Mouse (Mus musculus): ENCODE measurements around the gene Dnajb6. TPM values are rescaled to one million over a fixed set of nuclear protein-coding genes. Genes with fewer than 3 reads are reported as not detected.
"Not testable (repeated sequence)": the region's sequence is repeated elsewhere in the genome, so short reads cannot be mapped to it uniquely, and the experiment has no call there.

The Dnajb6 gene
- total RNA-seq, 2 experiments from 2014 or later = 157 to 169 TPM

DNA sequence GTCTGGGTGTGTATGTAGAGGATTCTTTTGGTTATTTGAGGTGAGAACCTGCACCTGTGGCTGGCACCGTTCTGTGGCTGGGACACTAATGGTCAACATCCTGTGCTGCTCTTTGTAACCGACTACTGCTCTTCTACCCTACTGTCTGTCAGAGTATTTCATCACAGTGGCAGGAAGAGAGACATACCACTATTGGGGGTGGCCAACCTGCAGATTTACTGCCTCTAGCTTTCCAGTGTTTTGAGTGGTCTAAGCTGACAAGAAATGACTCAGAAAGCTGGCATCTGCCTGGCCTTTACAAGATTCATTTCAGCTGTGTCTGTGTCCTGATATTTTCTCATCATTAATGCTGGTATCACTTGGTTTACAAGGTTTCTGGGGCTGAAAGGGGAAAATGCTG is 36.5 kb downstream of the Dnajb6 start:
- no peak for TF ChIP-seq CTCF (IDR thresholded peaks at IDR 0.05)
- H3K4me3 ChIP-seq = no peak overlapping the region
- intact Hi-C loops (cut with DNase I) = no loop called here
- no peak overlapping the region for H3K27ac ChIP-seq
- DNase-seq (ENCODE audit: extremely low spot score in 1 of 2, low spot score in 2 of 2) = no peak

DNA sequence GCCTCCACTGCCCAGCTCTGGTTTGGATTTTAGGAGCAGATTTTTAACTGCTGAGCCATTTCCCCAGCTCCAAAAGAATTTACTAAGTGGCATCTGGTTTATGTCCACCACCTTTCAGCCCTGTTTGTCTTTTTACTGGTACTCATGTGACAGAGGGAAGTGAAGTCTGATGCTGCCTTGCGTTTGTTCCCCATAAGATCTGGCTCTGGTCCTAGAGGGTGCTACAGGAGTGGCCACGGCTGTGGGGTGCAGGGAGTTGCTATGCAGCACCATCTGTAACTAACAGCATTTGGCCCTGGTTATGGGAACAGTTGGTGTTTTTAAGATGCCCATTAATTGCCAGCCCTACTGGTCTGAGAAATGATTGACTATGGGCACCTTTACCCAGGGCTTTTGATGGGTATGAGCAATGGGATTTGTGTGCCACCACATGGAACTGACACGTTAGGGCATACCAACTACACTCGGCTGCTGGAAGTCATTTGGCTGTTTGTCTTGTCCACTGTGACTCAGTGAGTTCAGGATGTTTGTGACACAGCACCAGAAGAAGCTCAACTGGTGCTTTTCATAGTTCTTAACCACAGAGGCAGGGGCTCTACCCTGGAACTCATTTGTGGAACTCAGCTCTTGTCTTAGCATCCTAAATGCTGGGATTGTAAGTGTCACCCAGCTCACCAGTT is 37.3 kb downstream of the Dnajb6 start:
- intact Hi-C loops (cut with DNase I) = no loop called here
- Histone ChIP-seq H3K27ac (no peak overlapping the region), H3K4me3 (no peak overlapping the region)
- no peak for TF ChIP-seq CTCF (IDR thresholded peaks at IDR 0.05)
- no peak for DNase-seq (ENCODE audit: extremely low spot score in 1 of 2, low spot score in 2 of 2)

DNA sequence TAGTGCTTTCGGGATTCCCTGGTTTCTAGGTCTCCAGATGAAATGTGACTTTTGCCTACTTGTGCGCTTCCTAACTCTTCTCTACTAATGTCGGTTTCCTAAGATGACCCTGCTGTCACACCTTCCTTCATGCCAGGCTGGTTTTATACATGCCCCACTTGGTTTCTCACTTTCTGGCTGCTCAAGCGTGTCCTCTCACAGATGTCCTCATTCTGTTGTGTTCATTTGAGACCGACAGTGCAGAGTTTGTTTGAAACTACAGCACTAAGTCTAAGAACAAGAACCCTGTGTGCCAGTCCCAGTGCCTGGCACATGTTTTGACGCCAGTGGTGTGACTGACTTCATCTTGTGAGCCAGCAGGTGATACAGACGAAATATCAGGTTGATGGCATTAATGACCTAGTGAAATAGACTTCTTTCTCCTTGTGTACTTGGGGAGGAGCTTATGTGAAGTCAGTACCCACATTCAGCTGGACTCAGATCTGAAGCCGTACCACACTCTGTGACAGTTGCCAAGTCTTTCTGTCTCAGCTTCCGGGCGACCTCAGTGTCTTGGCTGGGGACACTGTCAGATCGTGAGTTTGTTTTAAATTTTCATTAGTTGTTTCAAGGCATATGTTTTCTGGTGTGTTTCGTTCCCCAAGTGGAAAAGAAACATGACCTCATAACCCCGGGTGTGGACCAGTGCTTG is 38.1 kb downstream of the Dnajb6 start:
- no peak for TF ChIP-seq CTCF (IDR thresholded peaks at IDR 0.05)
- intact Hi-C loops (cut with DNase I) = no loop called here
- H3K27ac ChIP-seq = no peak overlapping the region
- H3K4me3 ChIP-seq = no peak overlapping the region
- no peak for DNase-seq (ENCODE audit: extremely low spot score in 1 of 2, low spot score in 2 of 2)

DNA sequence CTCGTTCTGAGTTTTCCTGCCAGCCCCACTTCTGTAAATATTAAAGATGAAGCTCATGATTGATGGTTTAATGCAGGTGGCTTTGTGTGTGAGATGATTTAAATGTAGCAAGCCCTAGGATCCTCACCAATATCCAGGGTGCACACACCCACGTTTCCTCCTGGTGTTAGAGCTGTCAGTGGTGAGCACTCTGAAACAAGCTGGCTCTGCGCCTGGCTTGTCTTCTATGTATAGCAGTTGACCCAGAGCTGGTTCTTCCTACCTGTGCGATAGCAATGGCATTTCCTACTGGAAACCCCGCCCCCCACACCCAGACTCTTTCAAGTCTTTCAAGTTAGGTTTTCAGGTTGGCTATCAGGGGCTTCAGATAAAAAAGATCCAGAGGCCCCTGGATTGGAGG is 39.9 kb downstream of the Dnajb6 start:
- Histone ChIP-seq H3K4me3 (no peak overlapping the region), H3K27ac (no peak overlapping the region)
- TF ChIP-seq CTCF (IDR thresholded peaks at IDR 0.05) = no peak
- peak; percentile 31 to 32 for DNase-seq (ENCODE audit: extremely low spot score in 1 of 2, low spot score in 2 of 2)
- intact Hi-C loops (cut with DNase I) = no loop called here

DNA sequence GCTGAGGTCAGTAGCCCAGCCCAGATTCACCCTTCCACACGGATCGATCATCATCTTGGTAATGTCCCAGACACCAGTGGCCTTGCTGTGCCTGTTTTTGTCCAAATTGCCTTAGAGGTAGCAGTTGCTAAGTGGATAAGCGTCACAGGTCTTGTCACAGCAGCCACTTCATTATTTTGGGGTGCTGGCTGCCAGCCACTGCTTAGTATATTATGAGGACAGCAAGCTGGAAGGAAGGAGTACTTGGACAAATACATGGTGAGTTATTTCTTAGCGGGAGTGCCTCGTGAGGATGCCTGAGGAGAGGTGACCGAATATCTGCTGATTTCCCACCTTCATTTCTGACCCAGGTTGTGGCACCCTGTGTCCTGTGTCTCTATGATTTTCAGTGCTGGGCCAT is 42.5 kb downstream of the Dnajb6 start:
- intact Hi-C loops (cut with DNase I) = no loop called here
- no peak for DNase-seq (ENCODE audit: extremely low spot score in 1 of 2, low spot score in 2 of 2)
- H3K27ac ChIP-seq = no peak overlapping the region
- TF ChIP-seq CTCF (IDR thresholded peaks at IDR 0.05) = no peak
- H3K4me3 ChIP-seq = no peak overlapping the region

DNA sequence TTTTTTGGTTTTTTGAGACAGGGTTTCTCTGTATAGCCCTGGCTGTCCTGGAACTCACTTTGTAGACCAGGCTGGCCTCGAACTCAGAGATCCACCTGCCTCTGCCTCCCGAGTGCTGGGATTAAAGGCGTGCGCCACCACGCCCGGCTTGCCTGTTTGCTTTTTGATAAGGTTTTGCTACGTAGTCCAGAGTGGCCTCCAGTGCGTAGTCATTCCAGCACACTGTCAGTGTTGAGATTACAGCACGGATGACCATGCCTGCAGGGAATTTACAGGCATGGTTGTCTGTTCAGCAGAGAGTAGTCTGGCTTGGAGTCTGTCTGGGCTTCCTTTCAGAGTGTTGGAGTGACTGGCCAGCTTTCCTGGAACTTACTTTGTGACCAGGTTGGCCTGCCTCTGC is 44.2 kb downstream of the Dnajb6 start:
- DNase-seq (ENCODE audit: extremely low spot score in 1 of 2, low spot score in 2 of 2) = not testable (repeated sequence)

DNA sequence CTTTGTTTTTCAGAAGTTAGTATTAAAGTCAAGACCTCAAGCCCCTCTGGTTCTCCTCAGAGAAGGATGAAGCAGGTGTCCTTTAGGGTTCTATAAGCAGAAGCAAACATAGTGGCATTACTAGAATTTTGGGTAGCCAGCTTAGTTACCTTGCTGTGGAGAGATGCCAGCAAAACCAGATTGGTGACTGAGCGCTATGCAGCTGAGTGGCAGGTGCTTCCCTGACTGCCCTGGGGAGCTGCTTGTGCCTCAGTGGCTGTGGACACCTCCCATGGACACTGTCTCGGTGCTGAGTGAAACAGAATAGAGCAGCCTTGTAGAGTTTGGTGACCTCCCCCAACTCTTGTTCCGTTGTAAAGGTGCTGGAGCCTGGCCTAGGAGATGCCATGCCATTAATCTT is 46.8 kb downstream of the Dnajb6 start:
- no peak for TF ChIP-seq CTCF (IDR thresholded peaks at IDR 0.05)
- Histone ChIP-seq H3K27ac (no peak overlapping the region), H3K4me3 (no peak overlapping the region)
- DNase-seq (ENCODE audit: extremely low spot score in 1 of 2, low spot score in 2 of 2) = no peak
- intact Hi-C loops (cut with DNase I) = no loop called here

More for the DNA sequence above, 44.2 kb downstream of the Dnajb6 start:
- intact Hi-C loops (cut with DNase I); H3K27ac ChIP-seq; H3K4me3 ChIP-seq: not testable (repeated sequence)

DNA sequence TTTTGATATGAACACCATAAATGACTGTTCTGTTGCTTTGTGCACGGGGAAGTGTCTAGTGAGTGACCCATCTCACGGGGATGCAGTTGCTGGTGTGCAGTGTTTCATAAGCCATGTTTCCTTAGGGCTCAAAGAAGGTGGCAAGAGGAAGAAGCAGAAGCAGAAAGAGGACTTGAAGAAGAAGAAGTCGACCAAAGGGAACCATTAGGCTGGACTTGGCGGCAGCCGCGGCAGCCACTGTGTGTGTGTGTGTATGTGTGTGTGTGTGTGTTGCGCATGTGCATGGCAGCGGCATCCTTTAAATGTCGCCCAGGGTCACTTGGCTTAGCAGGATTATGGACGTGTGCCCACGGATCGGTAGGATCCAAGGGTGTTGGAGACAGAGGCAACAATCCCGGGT is 49.4 kb downstream of the Dnajb6 start:
- intact Hi-C loops (cut with DNase I); H3K27ac ChIP-seq; DNase-seq (ENCODE audit: extremely low spot score in 1 of 2, low spot score in 2 of 2); H3K4me3 ChIP-seq: not testable (repeated sequence)

DNA sequence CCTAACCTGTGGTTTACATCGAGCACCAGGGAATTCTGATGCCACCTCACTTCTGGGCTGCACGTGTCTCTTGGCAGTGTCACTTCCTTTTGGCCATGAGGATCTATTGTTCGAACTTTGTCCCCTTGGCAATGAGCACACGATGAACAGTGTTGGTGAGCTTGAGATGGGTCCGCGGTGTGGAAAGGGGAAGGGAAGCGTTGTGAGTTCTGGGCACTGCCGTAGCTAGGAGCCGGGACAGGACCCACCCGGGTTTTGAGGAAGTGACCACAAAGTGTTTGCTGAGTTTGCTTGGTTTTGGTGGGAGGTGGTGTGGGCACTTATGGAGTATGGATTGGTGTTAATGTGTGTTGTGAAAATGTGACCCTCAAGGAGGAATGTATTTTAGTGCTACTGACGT is 50.5 kb downstream of the Dnajb6 start:
- intact Hi-C loops (cut with DNase I); DNase-seq (ENCODE audit: extremely low spot score in 1 of 2, low spot score in 2 of 2): not testable (repeated sequence)

DNA sequence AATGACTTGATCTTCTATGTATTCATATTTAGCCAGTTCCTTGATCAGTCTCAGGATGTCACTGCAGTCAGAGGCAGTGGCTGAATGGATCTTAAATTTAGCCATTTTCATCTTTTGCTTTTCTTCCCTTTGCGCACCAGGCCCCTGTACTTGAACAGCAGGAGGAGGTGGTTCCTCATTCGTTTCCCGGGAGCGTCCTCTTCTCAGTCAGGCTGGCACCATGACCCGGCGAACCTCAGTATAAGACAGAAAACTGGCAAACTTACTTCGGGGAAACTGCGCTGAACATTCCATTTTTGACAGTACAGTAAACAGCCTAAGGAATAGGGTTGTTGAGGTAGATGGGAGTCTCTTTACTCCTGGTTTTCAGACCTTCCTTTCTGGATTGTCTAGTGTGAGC is 59.4 kb downstream of the Dnajb6 start:
- H3K4me3 ChIP-seq; DNase-seq (ENCODE audit: extremely low spot score in 1 of 2, low spot score in 2 of 2); intact Hi-C loops (cut with DNase I); H3K27ac ChIP-seq: not testable (repeated sequence)

More for the DNA sequence above, 50.5 kb downstream of the Dnajb6 start:
- not testable (repeated sequence) for H3K27ac ChIP-seq, H3K4me3 ChIP-seq

DNA sequence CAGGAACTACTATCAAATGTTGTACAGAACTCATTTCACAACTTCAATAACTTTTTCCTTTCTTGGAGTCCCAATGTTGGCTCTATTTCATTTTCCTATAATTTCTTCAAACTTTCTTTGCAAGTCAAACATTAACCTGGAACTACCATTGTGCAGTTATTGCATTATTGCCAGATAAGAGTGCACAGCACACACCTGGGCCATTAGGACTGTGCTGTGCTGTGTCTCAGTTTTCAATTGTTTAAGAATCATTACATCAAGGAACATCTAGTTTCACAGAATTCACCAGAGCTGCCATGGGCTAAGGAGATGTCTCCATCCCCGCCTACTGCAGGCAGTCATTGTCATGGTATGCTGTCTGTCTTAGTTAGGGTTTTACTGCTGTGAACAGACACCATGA is 73.5 kb downstream of the Dnajb6 start:
- intact Hi-C loops (cut with DNase I) = no loop called here
- TF ChIP-seq CTCF (IDR thresholded peaks at IDR 0.05) = no peak
- no peak for DNase-seq (ENCODE audit: extremely low spot score in 1 of 2, low spot score in 2 of 2)
- no peak overlapping the region for H3K27ac ChIP-seq
- H3K4me3 ChIP-seq = no peak overlapping the region

DNA sequence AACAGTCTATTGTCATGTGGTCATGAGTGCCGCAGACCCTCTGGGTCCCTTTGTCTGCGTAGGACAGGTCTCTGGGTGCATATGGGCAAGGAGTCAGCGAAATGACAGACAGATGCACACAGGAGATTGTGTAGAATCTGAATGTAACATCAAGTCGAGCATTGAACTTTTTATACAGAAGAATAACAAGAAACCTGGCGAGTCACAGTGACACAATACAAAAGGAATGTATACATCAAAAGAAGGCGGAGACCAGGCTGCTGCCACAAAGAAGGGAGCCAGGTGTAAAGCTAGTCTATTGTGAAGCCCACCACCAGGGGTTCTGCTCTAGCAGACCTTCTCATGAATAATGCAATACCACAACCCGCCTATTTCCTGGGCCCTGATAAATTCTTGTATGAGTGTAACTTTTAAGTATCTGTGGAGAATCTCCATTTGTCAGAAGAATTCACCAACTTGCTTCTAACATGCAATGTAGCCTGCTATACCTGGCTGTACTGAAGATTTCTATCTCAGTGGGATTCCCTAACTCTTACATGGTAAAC is 76.0 kb downstream of the Dnajb6 start:
- DNase-seq (ENCODE audit: extremely low spot score in 1 of 2, low spot score in 2 of 2); intact Hi-C loops (cut with DNase I); H3K4me3 ChIP-seq; H3K27ac ChIP-seq: not testable (repeated sequence)
